Mouse (Mus musculus) cerebellum, adult 2 months (tissue): Measurements from ENCODE around the gene Cpne8.

Source experiments
- CTCF ChIP-seq: fragments of 200-500 bp; IDR thresholded peaks from 2 replicates; pipeline ENCODE4 v1.5.1; 2011; ENCODE audit warnings: low read depth, mild to moderate bottlenecking, control low read depth, low read length, moderate library complexity, borderline replicate concordance; ENCODE audit not compliant: insufficient read depth
- POLR2A ChIP-seq: fragments of 200-500 bp; IDR thresholded peaks from 2 replicates; pipeline ENCODE4 v1.6.1; 2011; ENCODE audit warnings: low read length, control low read depth, borderline replicate concordance; ENCODE audit not compliant: insufficient read depth

GRCm38 (mm10) chr15:90679760-90680579 lies 738 bp upstream of the Cpne8 start:
- TF ChIP-seq CTCF (peak; percentile 81), POLR2A (no peak)
